ENCODE assay signal across 8 mouse cellular contexts in the genomic region with DNA sequence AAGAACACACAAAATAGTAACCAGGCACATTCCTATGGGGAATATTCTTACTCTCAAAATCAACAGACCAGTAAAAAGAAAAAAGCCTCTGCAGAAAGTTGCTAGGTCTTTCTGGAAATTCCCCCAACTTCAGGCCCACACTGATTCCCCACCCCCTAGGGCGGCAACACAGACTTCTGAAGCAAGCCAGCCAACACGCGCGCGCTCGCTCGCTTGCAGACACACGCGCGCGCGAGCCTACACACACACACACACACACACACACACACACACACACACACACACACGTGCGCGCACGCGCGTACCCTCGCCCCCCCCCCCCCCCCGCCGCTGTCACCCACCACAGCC. TPM values are rescaled to one million over a fixed set of nuclear protein-coding genes. Genes with fewer than 3 reads are reported as not detected.
DNase-seq lines count a peak whose midpoint lies in the region; ATAC-seq and TF ChIP-seq lines count a peak whose summit lies in the region.

No protein-coding gene starts in this region.

- H3K4me2 ChIP-seq in embryonic facial prominence, embryonic 15.5 days (replicated peaks): peak overlapping the region; percentile 41
- H3K4me2 ChIP-seq in heart, embryonic 15.5 days: peak overlapping the region; percentile 58
- H3K4me2 ChIP-seq in kidney, postnatal 0 days (ENCODE audit: low read length): peak overlapping the region; percentile 55
- H3K4me2 ChIP-seq in liver, embryonic 16.5 days (ENCODE audit: low read depth, low read length): peak overlapping the region; percentile 55
- peak overlapping the region; percentile 54 for H3K4me2 ChIP-seq in neural tube, embryonic 13.5 days

- 9% methylated on average over 12 of the region's 21 CpGs for WGBS in embryonic facial prominence, embryonic 15.5 days
- WGBS in heart, embryonic 15.5 days: 42% methylated on average over 6 of the region's 21 CpGs
- WGBS in kidney, postnatal 0 days: 34% methylated on average over 12 of the region's 21 CpGs
- 26% methylated on average over 12 of the region's 21 CpGs for WGBS in liver, embryonic 16.5 days (ENCODE audit: insufficient replicate concordance)
- 22% methylated on average over 12 of the region's 21 CpGs for WGBS in neural tube, embryonic 13.5 days

- H3K27ac ChIP-seq in embryonic facial prominence, embryonic 15.5 days (replicated peaks): peak overlapping the region; percentile 90
- peak overlapping the region; percentile 87 for H3K27ac ChIP-seq in heart, embryonic 15.5 days
- H3K27ac ChIP-seq in kidney, postnatal 0 days: peak overlapping the region; percentile 82; the same call in 1 of the 2 replicates
- 0 out of 2 replicates have a peak overlapping the region, but pooled peaks have one; percentile 63 for H3K27ac ChIP-seq in liver, embryonic 16.5 days (ENCODE audit: low read length)
- H3K27ac ChIP-seq in neural tube, embryonic 13.5 days (replicated peaks): no peak overlapping the region

- H3K9ac ChIP-seq in embryonic facial prominence, embryonic 15.5 days: no peak overlapping the region
- H3K9ac ChIP-seq in heart, embryonic 15.5 days: peak overlapping the region; percentile 56; the same call in 1 of the 2 replicates
- H3K9ac ChIP-seq in kidney, postnatal 0 days (ENCODE audit: low read depth, low read length): no peak overlapping the region
- H3K9ac ChIP-seq in liver, embryonic 16.5 days (ENCODE audit: low read depth, low read length): 0 out of 2 replicates have a peak overlapping the region, but pooled peaks have one; percentile 57
- peak overlapping the region; percentile 64; the same call in 1 of the 2 replicates for H3K9ac ChIP-seq in neural tube, embryonic 13.5 days

- peak; percentile 14 for DNase-seq in B cell, adult 2 months
- DNase-seq in kidney, postnatal 0 days (ENCODE audit: low spot score): peak; percentile 66
- peak; percentile 79 for DNase-seq in thymus, postnatal 14 days

- peak overlapping the region; percentile 51 for H3K4me3 ChIP-seq in embryonic facial prominence, embryonic 15.5 days (replicated peaks)
- H3K4me3 ChIP-seq in heart, embryonic 15.5 days: peak overlapping the region; percentile 62
- H3K4me3 ChIP-seq in kidney, postnatal 0 days (replicated peaks; ENCODE audit: low read depth, low read length): peak overlapping the region; percentile 45
- H3K4me3 ChIP-seq in liver, embryonic 16.5 days (ENCODE audit: low read depth, low read length): peak overlapping the region; percentile 65
- peak overlapping the region; percentile 51 for H3K4me3 ChIP-seq in neural tube, embryonic 13.5 days

- no peaks in the 10 kb centered on the region for H3K36me3 ChIP-seq in embryonic facial prominence, embryonic 15.5 days
- no peaks in the 10 kb centered on the region for H3K36me3 ChIP-seq in heart, embryonic 15.5 days
- no peaks in the 10 kb centered on the region for H3K36me3 ChIP-seq in kidney, postnatal 0 days (ENCODE audit: insufficient read depth, low read length)
- no peaks in the 10 kb centered on the region for H3K36me3 ChIP-seq in liver, embryonic 16.5 days (ENCODE audit: control insufficient read depth, insufficient read depth)
- H3K36me3 ChIP-seq in neural tube, embryonic 13.5 days: no peaks in the 10 kb centered on the region

- no peak for TF ChIP-seq CTCF in kidney, postnatal 0 days (IDR thresholded peaks at IDR 0.05; ENCODE audit: low read depth)

- no peaks in the 10 kb centered on the region for H3K27me3 ChIP-seq in embryonic facial prominence, embryonic 15.5 days
- no peaks in the 10 kb centered on the region for H3K27me3 ChIP-seq in heart, embryonic 15.5 days
- no peaks in the 10 kb centered on the region for H3K27me3 ChIP-seq in kidney, postnatal 0 days (ENCODE audit: insufficient read depth, low read length)
- H3K27me3 ChIP-seq in liver, embryonic 16.5 days (ENCODE audit: control insufficient read depth, insufficient read depth, low read depth, low read length): no peaks in the 10 kb centered on the region
- no peaks in the 10 kb centered on the region for H3K27me3 ChIP-seq in neural tube, embryonic 13.5 days

- no peaks in the 10 kb centered on the region for H3K4me1 ChIP-seq in embryonic facial prominence, embryonic 15.5 days
- no peaks in the 10 kb centered on the region for H3K4me1 ChIP-seq in heart, embryonic 15.5 days (replicated peaks)
- H3K4me1 ChIP-seq in kidney, postnatal 0 days (replicated peaks; ENCODE audit: insufficient read depth, low read length): no peaks in the 10 kb centered on the region
- no peaks in the 10 kb centered on the region for H3K4me1 ChIP-seq in liver, embryonic 16.5 days (ENCODE audit: control insufficient read depth, low read depth, low read length)
- H3K4me1 ChIP-seq in neural tube, embryonic 13.5 days (replicated peaks): no peaks in the 10 kb centered on the region

- H3K9me3 ChIP-seq in embryonic facial prominence, embryonic 15.5 days (replicated peaks): no peaks in the 10 kb centered on the region
- H3K9me3 ChIP-seq in heart, embryonic 15.5 days (replicated peaks): no peaks in the 10 kb centered on the region
- H3K9me3 ChIP-seq in kidney, postnatal 0 days (replicated peaks; ENCODE audit: low read length): no peaks in the 10 kb centered on the region
- no peaks in the 10 kb centered on the region for H3K9me3 ChIP-seq in liver, embryonic 16.5 days (replicated peaks; ENCODE audit: control insufficient read depth, low read length)
- no peaks in the 10 kb centered on the region for H3K9me3 ChIP-seq in neural tube, embryonic 13.5 days

- peak; percentile 56 for ATAC-seq in activated CD4-positive, CD25-positive, alpha-beta regulatory T cell, adult 4 months
- peak; percentile 67 for ATAC-seq in embryonic facial prominence, embryonic 15.5 days (ENCODE audit: insufficient number of reproducible peaks, low FRiP score, low TSS enrichment, low read depth)
- ATAC-seq in heart, embryonic 15.5 days (replicated peaks; ENCODE audit: insufficient number of reproducible peaks, insufficient read depth, low FRiP score, low read depth): peak; percentile 66
- ATAC-seq in kidney, postnatal 0 days (replicated peaks; ENCODE audit: low FRiP score, low read depth): peak; percentile 69
- ATAC-seq in liver, embryonic 16.5 days (ENCODE audit: low read depth): peak; percentile 61
- ATAC-seq in neural tube, embryonic 13.5 days (ENCODE audit: low read depth): peak; percentile 64

RNA-seq across cellular contexts. Expression of a gene that starts 0.9 kb away (rescaled TPM):
- 1 to 10 TPM; 4.4 to 6.3 TPM for polyA plus RNA-seq in activated CD4-positive, CD25-positive, alpha-beta regulatory T cell, adult 4 months (2017; shearing (Covaris generic))
- polyA plus RNA-seq in embryonic facial prominence, embryonic 15.5 days (2015; fragmentation: Nextera tagmentation; extraction: Ambion mirVana): 12.6 and 13.3 TPM in 2 replicates
- polyA plus RNA-seq in heart, embryonic 15.5 days (2015; fragmentation: Nextera tagmentation; extraction: Ambion mirVana): 5.6 and 5.7 TPM in 2 replicates
- 7.7 and 7.8 TPM in 2 replicates for polyA plus RNA-seq in kidney, postnatal 0 days (2015; fragmentation: Nextera tagmentation; extraction: Ambion mirVana)
- polyA plus RNA-seq in liver, embryonic 16.5 days (2015; fragmentation: Nextera tagmentation; extraction: Ambion mirVana): 1.7 and 1.9 TPM in 2 replicates
- polyA plus RNA-seq in neural tube, embryonic 13.5 days (2015; fragmentation: Nextera tagmentation; extraction: Ambion mirVana): 6.0 and 7.0 TPM in 2 replicates

Comparison
In these comparisons a context has a peak if more than half of its experiments do, and no peak if none do; other contexts are left out.
1. DNase-seq: peak in every context shown above with its lines; median percentile 79 in thymus, postnatal 14 days; 66 in kidney, postnatal 0 days; 14 in B cell, adult 2 months.
2. H3K9ac ChIP-seq: peak in heart, embryonic 15.5 days (single experiment), liver, embryonic 16.5 days (single experiment) and neural tube, embryonic 13.5 days (single experiment); none in embryonic facial prominence, embryonic 15.5 days (single experiment) and kidney, postnatal 0 days (single experiment).
3. Peak in every context shown above with its lines, with median percentiles within 50 percentile points of each other: ATAC-seq, H3K4me2 ChIP-seq and H3K4me3 ChIP-seq.